Mouse (Mus musculus) embryonic facial prominence, embryonic 11.5 days (tissue): ENCODE results near the gene Numbl. TPM values are rescaled to one million over a fixed set of nuclear protein-coding genes. Genes with fewer than 3 reads are reported as not detected.
A peak's percentile ranks its signal among the peaks of the same experiment; 100 is the strongest.
"Not testable (repeated sequence)": the region's sequence is repeated elsewhere in the genome, so short reads cannot be mapped to it uniquely, and the experiment has no call there.

ENCODE experiments used
- ATAC-seq: fragments of 200-750 bp; cut with Nextera tagmentation; replicated peaks from 2 replicates; pipeline ENCODE4 v1.8.0; 2017; ENCODE audit warnings: low read depth; ENCODE audit not compliant: insufficient number of reproducible peaks, low FRiP score, low TSS enrichment
- DNase-seq: peaks from one replicate; pipeline ENCODE4 v3.0.0-alpha.2; 2015; ENCODE audit warnings: low spot score
- H3K27ac ChIP-seq: fragments of 300-500 bp; sonication (generic); replicated peaks from 2 replicates; pipeline ENCODE4 v1.5.1; 2014; ENCODE audit warnings: mild to moderate bottlenecking, low read depth, low read length, control low read depth
- H3K27me3 ChIP-seq: fragments of 300-500 bp; sonication (generic); 2 replicates; pipeline ENCODE4 v1.6.1; 2014; ENCODE audit warnings: mild to moderate bottlenecking, low read length, moderate library complexity, mixed read lengths; ENCODE audit not compliant: control insufficient read depth, insufficient read depth
- H3K36me3 ChIP-seq: fragments of 300-500 bp; sonication (generic); replicated peaks from 2 replicates; pipeline ENCODE4 v1.6.1; 2014; ENCODE audit warnings: low read depth, mild to moderate bottlenecking, low read length, moderate library complexity, mixed read lengths; ENCODE audit not compliant: control insufficient read depth, insufficient read depth
- H3K4me1 ChIP-seq: fragments of 300-500 bp; sonication (generic); 2 replicates; pipeline ENCODE4 v1.6.1; 2014; ENCODE audit warnings: low read length, mixed read lengths; ENCODE audit not compliant: control insufficient read depth, insufficient read depth
- H3K4me2 ChIP-seq: fragments of 300-500 bp; sonication (generic); 2 replicates; pipeline ENCODE4 v1.6.1; 2014; ENCODE audit warnings: low read depth, mild to moderate bottlenecking, control low read depth, low read length, moderate library complexity
- H3K4me3 ChIP-seq: fragments of 300-500 bp; sonication (generic); 2 replicates; pipeline ENCODE4 v1.5.1; 2014; ENCODE audit warnings: low read depth, low read length, control low read depth
- H3K9ac ChIP-seq: fragments of 300-500 bp; sonication (generic); replicated peaks from 2 replicates; pipeline ENCODE4 v1.6.1; 2014; ENCODE audit warnings: mild to moderate bottlenecking, control low read depth, low read length
- H3K9me3 ChIP-seq: fragments of 300-500 bp; sonication (generic); replicated peaks from 2 replicates; pipeline ENCODE4 v1.6.1; 2016; ENCODE audit warnings: mild to moderate bottlenecking, low read length, inconsistent platforms, mixed read lengths; ENCODE audit not compliant: control insufficient read depth
- WGBS: fragments of 180-500 bp; shearing (Covaris S2); extraction: QIAGEN DNeasy Blood & Tissue Kit; methylation state at CpG from one replicate; pipeline ENCODE4 v1.1.7; 2014; 5-methylcytosine and 5-hydroxymethylcytosine counted together
- polyA plus RNA-seq: library from polyadenylated mRNA; unstranded; fragments of >200 nt; fragmentation: Nextera tagmentation; extraction: Ambion mirVana; gene quantifications from 2 replicates; pipeline ENCODE4 v1.2.1, GENCODE M21; 2014

The Numbl gene
- polyA plus RNA-seq, 1 experiment from 2014 or later: 9.5 TPM

DNA sequence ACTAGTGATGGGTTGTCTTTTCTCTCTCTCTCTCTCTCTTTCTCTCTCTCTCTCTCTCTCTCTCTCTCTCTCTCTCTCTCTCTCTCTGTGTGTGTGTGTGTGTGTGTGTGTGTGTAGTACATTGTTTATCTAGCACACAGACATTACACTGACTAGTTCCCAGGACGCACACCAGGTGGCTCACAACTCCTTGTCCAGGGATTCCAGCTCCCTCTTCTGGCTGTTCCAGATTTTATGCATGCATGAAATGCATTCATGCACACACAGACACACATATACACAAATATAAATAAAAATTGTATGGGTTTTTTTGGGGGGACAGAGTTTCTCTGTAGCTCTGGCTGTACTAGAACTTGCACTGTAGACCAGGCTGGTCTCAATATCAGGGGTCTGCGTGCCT, 20.7 kb upstream of the Numbl start:
- Histone ChIP-seq H3K27ac (no peak overlapping the region), H3K27me3 (no peaks in the 10 kb centered on the region), H3K9ac (no peak overlapping the region), H3K4me2 (no peak overlapping the region), H3K9me3 (no peaks in the 10 kb centered on the region), H3K4me1 (peaks cover 3% of the 10 kb centered on the region), H3K36me3 (no peaks in the 10 kb centered on the region; the same call in 1 of the 2 replicates), H3K4me3 (no peak overlapping the region)
- DNase-seq (no peak), ATAC-seq (no peak)
- whole genome bisulfite sequencing: 81% methylated on average over 2 of the region's 2 CpGs

DNA sequence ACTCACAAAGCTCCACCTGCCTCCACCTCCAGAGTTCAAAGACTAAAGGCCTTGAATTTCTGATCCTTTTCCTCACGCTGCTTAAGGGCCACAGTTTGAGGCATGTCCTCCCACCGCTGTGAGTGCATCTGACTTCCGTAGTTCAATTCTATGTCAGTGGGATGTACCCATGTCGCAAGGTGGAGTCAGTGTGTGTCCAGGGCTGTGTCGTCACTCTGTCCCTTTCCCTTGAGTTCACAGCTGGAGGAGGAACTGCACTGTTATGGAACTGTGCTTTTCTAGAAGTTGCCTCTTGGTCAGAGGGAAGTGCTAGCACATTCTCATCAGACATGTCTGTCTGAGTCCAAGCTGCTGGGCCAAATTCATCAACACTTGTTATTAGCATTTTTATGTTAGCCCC, 19.7 kb upstream of the Numbl start:
- DNase-seq (no peak), ATAC-seq (no peak)
- 91% methylated on average over 5 of the region's 5 CpGs for WGBS
- H3K9ac ChIP-seq: no peak overlapping the region
- H3K27me3 ChIP-seq: no peaks in the 10 kb centered on the region
- no peak overlapping the region for H3K4me3 ChIP-seq
- peaks cover 2% of the 10 kb centered on the region for H3K36me3 ChIP-seq
- H3K27ac ChIP-seq: no peak overlapping the region
- H3K9me3 ChIP-seq: no peaks in the 10 kb centered on the region
- peaks cover 3% of the 10 kb centered on the region for H3K4me1 ChIP-seq
- H3K4me2 ChIP-seq: no peak overlapping the region

DNA sequence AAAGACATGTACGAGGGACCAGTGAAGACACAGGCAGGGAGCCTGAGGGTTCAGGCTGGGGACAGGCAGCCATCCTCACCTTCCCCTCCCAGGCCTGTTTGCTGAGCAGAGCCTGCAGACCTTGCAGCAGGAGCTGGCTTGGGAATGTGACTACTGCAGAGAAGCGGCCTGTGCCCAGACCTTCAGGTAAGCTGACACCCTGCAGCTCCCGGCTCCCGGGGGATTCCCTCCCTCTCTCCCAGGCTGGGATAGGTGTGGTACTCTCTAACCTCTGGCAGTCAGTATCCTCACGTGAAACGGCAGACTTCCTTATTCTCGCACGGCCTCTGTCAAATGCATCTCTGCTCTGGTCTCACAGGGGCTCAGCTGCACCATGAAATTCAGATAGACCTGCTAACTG, 15.0 kb upstream of the Numbl start:
- H3K36me3 ChIP-seq: peaks cover 2% of the 10 kb centered on the region; the same call in 1 of the 2 replicates
- no peaks in the 10 kb centered on the region for H3K4me1 ChIP-seq
- no peak overlapping the region for H3K4me2 ChIP-seq
- no peak overlapping the region for H3K4me3 ChIP-seq
- H3K9ac ChIP-seq: no peak overlapping the region
- H3K27ac ChIP-seq: no peak overlapping the region
- DNase-seq: no peak
- H3K9me3 ChIP-seq: no peaks in the 10 kb centered on the region
- 53% methylated on average over 8 of the region's 8 CpGs for WGBS
- no peaks in the 10 kb centered on the region for H3K27me3 ChIP-seq
- no peak for ATAC-seq

- WGBS: 74% methylated on average over 2 of the region's 2 CpGs
Measured at GRCm38 (mm10) chr7:27244088-27244487, 14.1 kb upstream of the Numbl start.

GRCm38 (mm10) chr7:27249146-27249545, 9.1 kb upstream of the Numbl start:
- no peak overlapping the region for H3K27ac ChIP-seq
- H3K36me3 ChIP-seq: no peaks in the 10 kb centered on the region
- H3K4me3 ChIP-seq: no peak overlapping the region
- no peaks in the 10 kb centered on the region for H3K27me3 ChIP-seq
- H3K9me3 ChIP-seq: no peaks in the 10 kb centered on the region
- ATAC-seq (no peak), DNase-seq (peak; percentile 33)
- no peaks in the 10 kb centered on the region for H3K4me1 ChIP-seq
- WGBS: 84% methylated on average over 2 of the region's 2 CpGs
- H3K9ac ChIP-seq: no peak overlapping the region
- H3K4me2 ChIP-seq: no peak overlapping the region

More at GRCm38 (mm10) chr7:27244088-27244487, 14.1 kb upstream of the Numbl start:
- H3K9me3 ChIP-seq, H3K36me3 ChIP-seq, H3K4me1 ChIP-seq, H3K27ac ChIP-seq, H3K4me3 ChIP-seq, ATAC-seq, H3K9ac ChIP-seq, H3K27me3 ChIP-seq, DNase-seq, H3K4me2 ChIP-seq: not testable (repeated sequence)

DNA sequence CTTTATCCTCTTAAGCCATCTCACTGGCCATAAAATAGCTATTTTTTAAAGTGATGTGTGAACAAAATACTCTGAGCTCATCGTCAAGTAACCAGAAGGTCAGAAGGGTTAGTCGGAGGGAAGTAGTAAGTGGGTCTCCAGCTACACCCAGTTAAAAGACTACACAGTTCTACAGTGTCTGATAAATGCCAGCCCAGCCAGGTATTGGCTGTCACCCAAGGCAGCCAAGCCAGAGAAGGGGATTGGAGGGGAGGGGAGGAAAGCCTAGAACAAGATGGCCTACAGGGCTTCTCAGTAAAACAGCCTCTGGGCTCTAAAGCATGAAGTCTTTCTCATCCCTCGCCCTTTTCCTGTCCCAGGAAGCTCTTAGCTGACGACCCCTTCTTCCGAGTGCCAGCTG, 8.3 kb upstream of the Numbl start:
- Histone ChIP-seq H3K4me2 (no peak overlapping the region), H3K9ac (no peak overlapping the region), H3K27ac (no peak overlapping the region), H3K27me3 (no peaks in the 10 kb centered on the region), H3K9me3 (no peaks in the 10 kb centered on the region), H3K4me3 (no peak overlapping the region), H3K4me1 (no peaks in the 10 kb centered on the region), H3K36me3 (no peaks in the 10 kb centered on the region)
- no peak for DNase-seq
- WGBS: 81% methylated on average over 5 of the region's 5 CpGs
- ATAC-seq: no peak

GRCm38 (mm10) chr7:27251946-27252345, 6.3 kb upstream of the Numbl start:
- H3K27ac ChIP-seq: no peak overlapping the region
- H3K27me3 ChIP-seq: no peaks in the 10 kb centered on the region
- H3K4me2 ChIP-seq: no peak overlapping the region
- H3K9me3 ChIP-seq: no peaks in the 10 kb centered on the region
- DNase-seq (no peak), ATAC-seq (no peak)
- H3K9ac ChIP-seq: no peak overlapping the region
- no peaks in the 10 kb centered on the region for H3K36me3 ChIP-seq
- H3K4me1 ChIP-seq: no peaks in the 10 kb centered on the region
- no peak overlapping the region for H3K4me3 ChIP-seq
- 86% methylated on average over 6 of the region's 6 CpGs for WGBS

DNA sequence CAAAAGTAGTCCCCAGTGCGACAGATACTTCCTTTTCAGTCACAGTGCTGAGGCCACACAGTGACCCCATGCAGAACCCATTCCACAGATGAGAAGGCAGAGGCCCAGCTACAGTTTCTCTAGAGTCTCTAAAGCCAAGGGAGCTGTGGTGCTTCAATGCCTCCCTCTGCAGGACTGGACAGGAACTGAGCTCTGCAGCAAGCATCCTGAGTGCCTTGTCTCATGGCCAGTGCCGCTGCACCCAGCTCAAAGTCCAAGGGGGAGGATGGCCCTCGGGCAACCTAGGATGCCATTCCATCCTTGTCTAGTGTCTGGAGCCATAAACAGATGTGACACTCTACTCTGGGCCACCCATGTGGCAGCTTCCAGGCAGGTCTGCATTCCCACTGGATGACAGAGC, 2.5 kb upstream of the Numbl start:
- H3K4me2 ChIP-seq: no peak overlapping the region
- peaks cover 6% of the 10 kb centered on the region; the same call in 1 of the 2 replicates for H3K4me1 ChIP-seq
- H3K27ac ChIP-seq: no peak overlapping the region
- ATAC-seq (no peak), DNase-seq (peak; percentile 23)
- no peak overlapping the region for H3K4me3 ChIP-seq
- WGBS: 65% methylated on average over 3 of the region's 3 CpGs
- H3K36me3 ChIP-seq: no peaks in the 10 kb centered on the region
- no peaks in the 10 kb centered on the region for H3K27me3 ChIP-seq
- no peaks in the 10 kb centered on the region for H3K9me3 ChIP-seq
- H3K9ac ChIP-seq: no peak overlapping the region
